Mouse (Mus musculus) heart, postnatal 25 days (tissue): ENCODE results near the gene Ahsa1. TPM values are rescaled to one million over a fixed set of nuclear protein-coding genes. Genes with fewer than 3 reads are reported as not detected.

Source experiments
- microRNA-seq: library from miRNA; unstranded; fragments of <30 nt; microRNA quantifications from one replicate; pipeline ENCODE4 v1.2.0, GENCODE M21; 2022
- total RNA-seq, 2 experiments: library from RNA; stranded (reverse); gene quantifications; 2 replicates each; pipeline ENCODE4 v1.2.3; 2021

Gene Ahsa1
- total RNA-seq, 2 experiments from 2014 or later: 126 to 158 TPM

Small RNA genes within 50 kb of the gene (microRNA-seq; reads per million reads assigned to microRNA genes)
- gene Gm47293: not detected

Other genes with a start within 250 kb of the Ahsa1 start
- gene Tmem63c, start 245.1 kb upstream of the Ahsa1 start, total RNA-seq: under 1 TPM; 0.13 to 0.14 TPM
- not detected for gene Ngb, start 163.9 kb upstream of the Ahsa1 start, total RNA-seq
- gene Gstz1, start 119.3 kb upstream of the Ahsa1 start, total RNA-seq: 10 to 100 TPM; 46.4 to 47.0 TPM
- gene Pomt2, start 118.5 kb upstream of the Ahsa1 start, total RNA-seq: 10 to 100 TPM in 1 of 2 experiments, 1 to 10 TPM in 1; 9.5 to 11.9 TPM
- under 1 TPM; 0.21 to 0.34 TPM for gene Samd15, start 66.8 kb upstream of the Ahsa1 start, total RNA-seq
- gene Tmed8, start 66.0 kb upstream of the Ahsa1 start, total RNA-seq: 1 to 10 TPM; 4.4 to 6.6 TPM
- under 1 TPM; 0.20 to 0.49 TPM for gene Noxred1, start 27.7 kb upstream of the Ahsa1 start, total RNA-seq
- 10 to 100 TPM; 21.7 to 23.1 TPM for gene Vipas39, start 223 bp upstream of the Ahsa1 start, total RNA-seq
- gene Ism2, start 33.2 kb downstream of the Ahsa1 start, total RNA-seq: not detected
- 10 to 100 TPM; 25.0 to 26.8 TPM for gene Sptlc2, start 121.9 kb downstream of the Ahsa1 start, total RNA-seq
- 100 to 1,000 TPM; 169 to 172 TPM for gene Slirp, start 177.4 kb downstream of the Ahsa1 start, total RNA-seq
- gene Alkbh1, start 177.5 kb downstream of the Ahsa1 start, total RNA-seq: 10 to 100 TPM in 1 of 2 experiments, 1 to 10 TPM in 1; 9.5 to 13.1 TPM
- gene Snw1, start 205.8 kb downstream of the Ahsa1 start, total RNA-seq: 10 to 100 TPM; 41.6 to 44.4 TPM
- gene Gm5788, start 228.2 kb downstream of the Ahsa1 start, total RNA-seq: not detected
- not detected for gene Gm8300, start 247.8 kb downstream of the Ahsa1 start, total RNA-seq